Mouse (Mus musculus) limb, embryonic 10.5 days (tissue): ENCODE measurements around the gene Cnbp. TPM values are rescaled to one million over a fixed set of nuclear protein-coding genes. Genes with fewer than 3 reads are reported as not detected.

Experiments used
- DNase-seq: peaks from one replicate; pipeline ENCODE4 v3.0.0-alpha.2; 2017; ENCODE audit warnings: low spot score
- H3K27ac ChIP-seq: fragments of 300-500 bp; sonication (generic); 2 replicates; pipeline ENCODE4 v1.5.1; 2016; ENCODE audit warnings: mild to moderate bottlenecking
- H3K27me3 ChIP-seq: fragments of 300-500 bp; sonication (generic); 2 replicates; pipeline ENCODE4 v1.6.1; 2016; ENCODE audit warnings: low read depth, mild to moderate bottlenecking; ENCODE audit not compliant: poor library complexity, severe bottlenecking
- H3K36me3 ChIP-seq: fragments of 300-500 bp; sonication (generic); 2 replicates; pipeline ENCODE4 v1.6.1; 2016; ENCODE audit warnings: mild to moderate bottlenecking, moderate library complexity
- H3K4me1 ChIP-seq: fragments of 300-500 bp; sonication (generic); 2 replicates; pipeline ENCODE4 v1.6.1; 2016
- H3K4me3 ChIP-seq: fragments of 300-500 bp; sonication (generic); 2 replicates; pipeline ENCODE4 v1.5.1; 2016; ENCODE audit warnings: mild to moderate bottlenecking, moderate library complexity
- H3K9me3 ChIP-seq: fragments of 300-500 bp; sonication (generic); replicated peaks from 2 replicates; pipeline ENCODE4 v1.6.1; 2016; ENCODE audit warnings: mild to moderate bottlenecking
- WGBS: fragments of 180-500 bp; shearing (Covaris S2); methylation state at CpG from one replicate; pipeline ENCODE4 v1.1.7; 2016; 5-methylcytosine and 5-hydroxymethylcytosine counted together
- polyA plus RNA-seq: library from polyadenylated mRNA; unstranded; fragments of >200 nt; fragmentation: Nextera tagmentation; extraction: Ambion mirVana; gene quantifications from 2 replicates; pipeline ENCODE4 v1.2.1, GENCODE M21; 2016

The Cnbp gene
- 1,415 and 1,701 TPM in 2 replicates for polyA plus RNA-seq

DNA sequence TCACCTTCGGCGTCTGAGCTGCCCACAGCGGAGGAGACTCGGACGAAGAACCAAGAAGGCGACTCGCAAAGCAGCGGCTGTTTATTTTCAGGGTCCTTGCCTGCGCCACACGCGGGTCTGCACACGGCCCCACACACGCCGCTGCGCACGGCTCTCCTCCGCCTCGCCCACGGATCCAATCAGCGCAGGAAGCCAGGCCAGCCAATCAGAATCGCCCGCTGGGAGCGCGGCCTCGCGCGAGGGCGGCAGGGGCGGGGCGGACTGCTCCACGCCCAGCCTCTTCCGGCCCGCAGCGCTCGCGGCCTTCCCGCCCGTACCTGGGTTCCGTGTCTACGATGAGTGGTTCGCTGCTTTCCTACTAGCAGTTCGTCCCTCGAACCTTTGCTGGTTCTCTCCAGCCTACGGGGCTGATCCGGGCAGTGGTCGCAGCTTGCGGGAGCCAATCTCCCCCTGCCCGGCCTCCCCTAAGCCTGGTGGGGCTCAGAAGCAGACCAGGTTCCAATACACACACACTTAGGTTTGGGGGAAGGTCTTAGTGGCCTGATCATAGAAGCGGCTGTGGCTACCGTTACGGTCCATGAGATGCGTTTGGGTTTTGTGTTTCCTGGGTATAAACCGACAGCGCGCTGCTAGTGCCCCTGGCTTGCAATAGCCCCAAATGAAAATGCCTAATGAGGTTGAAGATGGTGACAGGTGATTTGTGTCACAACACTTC lies at the start of gene Cnbp:
TSS of gene Cnbp (minus strand) at position 207 of the 715 bp plus-strand sequence.
- Histone ChIP-seq H3K36me3 (peaks cover 28% of the 10 kb centered on the region), H3K27ac (peak within 1 kb of the TSS; percentile 100), H3K4me1 (peaks cover 28% of the 10 kb centered on the region), H3K27me3 (no peaks in the 10 kb centered on the region), H3K4me3 (peak within 1 kb of the TSS; percentile 95), H3K9me3 (no peaks in the 10 kb centered on the region)
- peak; percentile 99 for DNase-seq
- WGBS, result under 1% methylated on average over 55 of the region's 55 CpGs

GRCm38 (mm10) chr6:87898028-87898427 lies 47.1 kb upstream of the Cnbp start:
- 97% methylated on average over 10 of the region's 10 CpGs for WGBS

GRCm38 (mm10) chr6:87893931-87894330 lies 43.0 kb upstream of the Cnbp start:
- Histone ChIP-seq H3K36me3 (peaks cover 99% of the 10 kb centered on the region), H3K9me3 (no peaks in the 10 kb centered on the region), H3K27ac (no peak overlapping the region), H3K4me1 (peaks cover 1% of the 10 kb centered on the region), H3K27me3 (no peaks in the 10 kb centered on the region), H3K4me3 (no peak overlapping the region)
- no peak for DNase-seq
- 96% methylated on average over 7 of the region's 7 CpGs for WGBS

More at GRCm38 (mm10) chr6:87898028-87898427, 47.1 kb upstream of the Cnbp start:
- DNase-seq, result no peak
- H3K36me3 ChIP-seq, result peaks cover 99% of the 10 kb centered on the region
- H3K27ac ChIP-seq, result no peak overlapping the region
- no peaks in the 10 kb centered on the region for H3K27me3 ChIP-seq
- H3K9me3 ChIP-seq, result no peaks in the 10 kb centered on the region
- no peak overlapping the region for H3K4me3 ChIP-seq
- H3K4me1 ChIP-seq, result no peaks in the 10 kb centered on the region

- H3K27me3 ChIP-seq, result no peaks in the 10 kb centered on the region
- H3K4me1 ChIP-seq, result peaks cover 7% of the 10 kb centered on the region
- peak within 1 kb of the TSS; percentile 91 for H3K27ac ChIP-seq
- DNase-seq, result peak; percentile 100
- WGBS, result under 1% methylated on average over 31 of the region's 31 CpGs
- no peaks in the 10 kb centered on the region for H3K9me3 ChIP-seq
- peak within 1 kb of the TSS; percentile 84 for H3K4me3 ChIP-seq
- H3K36me3 ChIP-seq, result peaks cover 37% of the 10 kb centered on the region
These were observed 36.8 kb upstream of the Cnbp start, which contains the start of gene Copg1 for GRCm38 (mm10) chr6:87887594-87888233. TSS of gene Copg1 (plus strand) at chr6:87887814.

GRCm38 (mm10) chr6:87886721-87887120 lies 35.8 kb upstream of the Cnbp start:
- H3K4me1 ChIP-seq, result peaks cover 7% of the 10 kb centered on the region
- no peak overlapping the region for H3K27ac ChIP-seq
- peaks cover 28% of the 10 kb centered on the region for H3K36me3 ChIP-seq
- 96% methylated on average over 1 of the region's 1 CpGs for WGBS
- H3K27me3 ChIP-seq, result no peaks in the 10 kb centered on the region
- H3K4me3 ChIP-seq, result no peak overlapping the region
- DNase-seq, result no peak
- no peaks in the 10 kb centered on the region for H3K9me3 ChIP-seq

DNA sequence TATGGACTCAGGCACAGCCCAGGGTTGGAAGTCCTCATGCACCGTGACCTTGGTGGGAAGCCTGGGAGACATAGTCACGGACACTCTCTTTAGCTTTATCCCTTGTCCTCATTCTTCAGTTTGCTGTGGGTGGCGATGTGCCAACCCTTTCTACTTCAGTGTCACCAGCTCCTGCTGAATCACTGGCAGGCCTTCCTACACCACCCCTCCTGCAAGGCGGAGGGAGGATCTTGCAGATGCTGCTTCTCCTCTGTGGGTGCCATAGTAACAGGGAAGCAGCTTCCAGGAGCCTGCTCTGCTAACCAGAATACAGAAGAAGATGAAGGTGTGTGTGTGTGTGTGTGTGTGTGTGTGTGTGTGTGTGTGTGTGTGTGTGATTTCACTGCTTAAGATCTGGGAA lies 31.9 kb upstream of the Cnbp start:
- H3K9me3 ChIP-seq, result no peaks in the 10 kb centered on the region
- WGBS, result 81% methylated on average over 4 of the region's 4 CpGs
- no peaks in the 10 kb centered on the region for H3K27me3 ChIP-seq
- H3K4me1 ChIP-seq, result no peaks in the 10 kb centered on the region
- H3K4me3 ChIP-seq, result no peak overlapping the region
- no peaks in the 10 kb centered on the region for H3K36me3 ChIP-seq
- H3K27ac ChIP-seq, result no peak overlapping the region
- no peak for DNase-seq

DNA sequence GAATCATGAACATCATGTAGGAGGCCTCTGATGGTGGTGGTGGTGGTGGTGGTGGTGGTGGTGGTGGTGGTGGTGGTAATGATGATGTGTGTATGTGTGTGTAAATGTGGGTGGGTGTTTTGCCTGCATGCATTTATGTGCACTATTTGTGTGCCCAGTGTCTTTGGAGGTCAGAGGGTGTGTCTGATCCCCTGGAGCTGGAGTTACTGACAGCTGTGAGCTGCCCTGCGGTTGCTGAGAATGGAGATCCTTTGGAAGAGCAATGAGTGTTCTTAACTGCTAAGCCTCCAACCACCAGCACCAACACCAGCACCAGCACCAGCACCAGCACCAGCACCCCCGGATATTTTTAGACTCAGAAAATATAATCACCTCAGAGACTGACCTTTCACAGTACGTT lies 31.3 kb upstream of the Cnbp start:
- DNase-seq, result no peak
- Histone ChIP-seq H3K27ac (no peak overlapping the region), H3K9me3 (no peaks in the 10 kb centered on the region), H3K4me1 (no peaks in the 10 kb centered on the region), H3K36me3 (no peaks in the 10 kb centered on the region), H3K4me3 (no peak overlapping the region), H3K27me3 (no peaks in the 10 kb centered on the region)
- 82% methylated on average over 3 of the region's 3 CpGs for WGBS

DNA sequence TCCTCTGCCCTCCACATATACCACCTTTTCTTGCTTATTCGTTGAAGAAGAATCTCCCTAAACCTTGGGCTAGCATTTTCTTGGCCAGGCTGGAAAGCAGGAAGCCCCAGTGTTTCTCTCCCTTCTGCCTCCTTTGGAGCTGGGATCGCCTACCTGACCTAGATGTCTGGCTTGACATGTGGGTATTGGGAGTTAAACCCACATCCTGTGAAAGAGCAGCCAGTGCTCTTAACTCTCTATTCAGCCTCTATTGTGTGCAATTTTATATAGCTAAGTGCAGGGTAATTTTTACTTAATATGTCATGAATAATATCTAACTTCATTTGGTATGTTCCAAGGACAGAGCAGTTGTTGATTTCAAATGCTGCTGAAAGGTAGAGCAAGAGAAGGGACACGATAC lies 28.7 kb upstream of the Cnbp start:
- Histone ChIP-seq H3K9me3 (no peaks in the 10 kb centered on the region), H3K27me3 (no peaks in the 10 kb centered on the region), H3K4me1 (peaks cover 5% of the 10 kb centered on the region), H3K4me3 (no peak overlapping the region), H3K36me3 (no peaks in the 10 kb centered on the region), H3K27ac (no peak overlapping the region)
- DNase-seq, result no peak
- 74% methylated on average over 3 of the region's 3 CpGs for WGBS

- Histone ChIP-seq H3K9me3 (no peaks in the 10 kb centered on the region), H3K4me1 (peaks cover 5% of the 10 kb centered on the region), H3K27me3 (no peaks in the 10 kb centered on the region), H3K36me3 (no peaks in the 10 kb centered on the region), H3K4me3 (no peak overlapping the region), H3K27ac (no peak overlapping the region)
- no peak for DNase-seq
- 35% methylated on average over 4 of the region's 4 CpGs for WGBS
These were observed 28.1 kb upstream of the Cnbp start for GRCm38 (mm10) chr6:87879010-87879409.

- H3K27ac ChIP-seq, result peak overlapping the region; percentile 72; the same call in 1 of the 2 replicates
- peak; percentile 39 for DNase-seq
These were observed 25.2 kb upstream of the Cnbp start for GRCm38 (mm10) chr6:87876068-87876643.

GRCm38 (mm10) chr6:87875562-87875961 lies 24.7 kb upstream of the Cnbp start:
- Histone ChIP-seq H3K27me3 (no peaks in the 10 kb centered on the region), H3K27ac (0 out of 2 replicates have a peak overlapping the region, but pooled peaks have one; percentile 72), H3K4me3 (no peak overlapping the region), H3K9me3 (no peaks in the 10 kb centered on the region), H3K4me1 (peaks cover 5% of the 10 kb centered on the region), H3K36me3 (no peaks in the 10 kb centered on the region)
- DNase-seq, result no peak
- WGBS, result 93% methylated on average over 7 of the region's 7 CpGs

More at GRCm38 (mm10) chr6:87876068-87876643, 25.2 kb upstream of the Cnbp start:
- Histone ChIP-seq H3K4me3 (no peak overlapping the region), H3K9me3 (no peaks in the 10 kb centered on the region), H3K36me3 (no peaks in the 10 kb centered on the region), H3K4me1 (peaks cover 5% of the 10 kb centered on the region), H3K27me3 (no peaks in the 10 kb centered on the region)
- 76% methylated on average over 13 of the region's 13 CpGs for WGBS

GRCm38 (mm10) chr6:87875083-87875482 lies 24.2 kb upstream of the Cnbp start:
- H3K27me3 ChIP-seq, result no peaks in the 10 kb centered on the region
- no peaks in the 10 kb centered on the region for H3K36me3 ChIP-seq
- no peaks in the 10 kb centered on the region for H3K9me3 ChIP-seq
- peaks cover 5% of the 10 kb centered on the region for H3K4me1 ChIP-seq
- H3K27ac ChIP-seq, result no peak overlapping the region
- DNase-seq, result no peak
- no peak overlapping the region for H3K4me3 ChIP-seq
- 85% methylated on average over 1 of the region's 1 CpGs for WGBS

- Histone ChIP-seq H3K27ac (no peak overlapping the region), H3K9me3 (no peaks in the 10 kb centered on the region), H3K4me3 (no peak overlapping the region), H3K27me3 (no peaks in the 10 kb centered on the region), H3K4me1 (peaks cover 5% of the 10 kb centered on the region), H3K36me3 (no peaks in the 10 kb centered on the region)
- 91% methylated on average over 2 of the region's 2 CpGs for WGBS
- DNase-seq, result no peak
These were observed 23.1 kb upstream of the Cnbp start for GRCm38 (mm10) chr6:87873963-87874362.
